Mouse (Mus musculus) T-cell, adult 2 months (primary cell): ENCODE measurements around the gene Sult1a1.

Experiments used
- DNase-seq: peaks from one replicate; pipeline ENCODE4 v3.0.0; 2022; ENCODE audit warnings: low spot score

Sult1a1 gene

DNA sequence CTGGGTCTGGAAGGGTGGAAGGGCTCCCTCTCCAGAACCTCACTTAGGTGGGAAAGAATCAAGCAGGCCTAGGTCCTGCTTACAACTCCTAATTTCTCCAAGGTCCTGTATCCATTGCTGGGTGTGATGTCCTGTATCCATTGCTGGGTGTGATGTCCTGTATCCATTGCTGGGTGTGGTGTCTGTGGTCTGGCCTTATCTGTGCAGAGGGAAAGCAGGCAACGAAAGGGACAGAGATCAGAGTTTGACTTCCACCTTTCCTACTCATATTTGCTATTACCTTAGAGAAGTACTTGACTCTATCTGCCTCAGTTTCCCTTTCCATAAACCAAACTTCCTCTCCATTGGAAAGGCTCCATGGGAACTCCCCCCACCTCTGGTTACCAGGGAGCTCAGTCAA is 52.9 kb downstream of the Sult1a1 start:
- no peak for DNase-seq
